Mouse (Mus musculus) ZHBTc4 (cell line): ENCODE measurements around the gene Tmem63b.

Experiments used
- DNase-seq: peaks from one replicate; pipeline ENCODE4 v3.0.0-alpha.2; 2011; ENCODE audit warnings: low read depth, low spot score

The Tmem63b gene

GRCm38 (mm10) chr17:45706796-45707195 is 20.1 kb upstream of the Tmem63b start:
- no peak for DNase-seq

GRCm38 (mm10) chr17:45703187-45703586 is 16.5 kb upstream of the Tmem63b start:
- DNase-seq, result peak; percentile 40

- no peak for DNase-seq
Observed at GRCm38 (mm10) chr17:45702254-45702653, 15.5 kb upstream of the Tmem63b start.

- no peak for DNase-seq
Observed at GRCm38 (mm10) chr17:45701236-45701591, 14.5 kb upstream of the Tmem63b start.

- no peak for DNase-seq
Observed at GRCm38 (mm10) chr17:45700496-45701235, 14.0 kb upstream of the Tmem63b start.

GRCm38 (mm10) chr17:45699039-45699740 is 12.5 kb upstream of the Tmem63b start:
- no peak for DNase-seq

- no peak for DNase-seq
Observed at GRCm38 (mm10) chr17:45698368-45698767, 11.7 kb upstream of the Tmem63b start.

- DNase-seq, result peak; percentile 60
Observed at GRCm38 (mm10) chr17:45696981-45697380, 10.3 kb upstream of the Tmem63b start.

- DNase-seq, result peak; percentile 49
Observed at GRCm38 (mm10) chr17:45695227-45696120, 8.8 kb upstream of the Tmem63b start.

- no peak for DNase-seq
Observed at GRCm38 (mm10) chr17:45693812-45694565, 7.3 kb upstream of the Tmem63b start.

GRCm38 (mm10) chr17:45692159-45692558 is 5.5 kb upstream of the Tmem63b start:
- no peak for DNase-seq

GRCm38 (mm10) chr17:45690044-45690443 is 3.3 kb upstream of the Tmem63b start:
- no peak for DNase-seq

- DNase-seq, result no peak
Observed at GRCm38 (mm10) chr17:45689120-45689519, 2.4 kb upstream of the Tmem63b start.

GRCm38 (mm10) chr17:45686093-45686619 is 549 bp downstream of the Tmem63b start, which contains the start of gene Mrpl14:
Mrpl14 (plus strand) TSS chr17:45686322.
- peak; percentile 96 for DNase-seq

- peak; percentile 49 for DNase-seq
Observed at GRCm38 (mm10) chr17:45685171-45686092, 1.3 kb downstream of the Tmem63b start.

- DNase-seq, result no peak
Observed at GRCm38 (mm10) chr17:45684667-45685131, 2.0 kb downstream of the Tmem63b start.

GRCm38 (mm10) chr17:45682843-45683242 is 3.9 kb downstream of the Tmem63b start:
- peak; percentile 42 for DNase-seq

GRCm38 (mm10) chr17:45681588-45681987 is 5.1 kb downstream of the Tmem63b start:
- peak; percentile 81 for DNase-seq

GRCm38 (mm10) chr17:45680391-45680980 is 6.2 kb downstream of the Tmem63b start:
- peak; percentile 56 for DNase-seq
